Mouse (Mus musculus): ENCODE results near the gene Gabpb1. TPM values are rescaled to one million over a fixed set of nuclear protein-coding genes. Genes with fewer than 3 reads are reported as not detected.
"Not testable (repeated sequence)": the region's sequence is repeated elsewhere in the genome, so short reads cannot be mapped to it uniquely, and the experiment has no call there.

Gabpb1 gene
- polyA plus RNA-seq, 1 experiment from 2014 or later: 58.1 TPM

DNA sequence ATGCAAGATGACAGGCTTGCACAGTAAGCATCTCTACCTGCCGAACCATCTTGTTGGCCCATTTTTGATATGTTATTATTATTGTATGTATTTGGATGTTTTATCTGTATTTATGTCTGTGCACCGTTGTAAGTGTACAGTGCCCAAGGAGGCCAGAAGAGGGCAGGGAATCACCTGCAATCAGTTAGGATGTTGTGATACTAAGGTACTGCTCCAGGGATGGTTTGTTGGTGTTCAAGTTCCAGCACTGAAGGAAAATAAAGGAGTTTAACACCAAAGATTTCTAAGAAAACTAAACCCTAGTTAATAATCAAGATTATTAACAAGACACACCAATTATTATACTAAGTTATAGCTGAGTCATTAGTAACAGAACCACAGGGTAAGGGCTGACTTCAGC lies 43.0 kb downstream of the Gabpb1 start:
- Histone ChIP-seq H3K4me1 (no peaks in the 10 kb centered on the region), H3K9me3 (no peaks in the 10 kb centered on the region), H3K9ac (replicated peaks) (no peak overlapping the region), H3K27me3 (no peaks in the 10 kb centered on the region), H3K27ac (replicated peaks) (no peak overlapping the region), H3K4me3 (no peak overlapping the region), H3K4me2 (replicated peaks) (no peak overlapping the region), H3K36me3 (peaks cover 21% of the 10 kb centered on the region; the same call in 1 of the 2 replicates)
- ATAC-seq (replicated peaks): no peak
- WGBS: 86% methylated on average over 2 of the region's 2 CpGs

DNA sequence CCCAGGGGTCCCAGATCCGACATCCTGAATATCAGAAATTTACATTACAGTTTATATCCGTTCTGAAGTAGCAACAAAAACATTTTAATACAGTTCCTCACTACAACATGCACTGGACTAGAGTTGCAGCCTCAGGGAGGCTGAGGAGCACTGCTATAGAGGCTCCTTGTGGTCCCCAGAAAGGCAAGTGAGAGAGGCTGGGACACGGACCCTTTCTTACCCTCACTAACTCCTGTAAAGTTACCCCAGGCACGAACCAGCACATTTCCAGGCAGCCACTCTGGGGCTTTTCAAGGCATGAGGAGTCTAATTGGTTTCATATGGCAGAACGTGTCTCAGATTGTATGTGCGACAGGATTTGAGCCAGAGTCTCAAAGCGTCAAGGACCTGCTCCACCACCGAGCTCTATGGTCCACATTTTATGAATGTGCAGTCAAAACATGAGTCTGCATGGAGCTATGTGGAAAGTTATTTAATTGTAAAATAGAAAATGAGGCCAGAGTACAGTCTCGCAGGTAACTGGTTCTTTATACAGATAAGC lies 47.6 kb downstream of the Gabpb1 start:
- Histone ChIP-seq H3K36me3 (peaks cover 11% of the 10 kb centered on the region; the same call in 1 of the 2 replicates), H3K27ac (replicated peaks) (no peak overlapping the region), H3K4me2 (replicated peaks) (no peak overlapping the region), H3K27me3 (no peaks in the 10 kb centered on the region), H3K4me3 (no peak overlapping the region), H3K4me1 (no peaks in the 10 kb centered on the region), H3K9ac (replicated peaks) (no peak overlapping the region), H3K9me3 (no peaks in the 10 kb centered on the region)
- WGBS: 90% methylated on average over 9 of the region's 9 CpGs
- ATAC-seq (replicated peaks): no peak

DNA sequence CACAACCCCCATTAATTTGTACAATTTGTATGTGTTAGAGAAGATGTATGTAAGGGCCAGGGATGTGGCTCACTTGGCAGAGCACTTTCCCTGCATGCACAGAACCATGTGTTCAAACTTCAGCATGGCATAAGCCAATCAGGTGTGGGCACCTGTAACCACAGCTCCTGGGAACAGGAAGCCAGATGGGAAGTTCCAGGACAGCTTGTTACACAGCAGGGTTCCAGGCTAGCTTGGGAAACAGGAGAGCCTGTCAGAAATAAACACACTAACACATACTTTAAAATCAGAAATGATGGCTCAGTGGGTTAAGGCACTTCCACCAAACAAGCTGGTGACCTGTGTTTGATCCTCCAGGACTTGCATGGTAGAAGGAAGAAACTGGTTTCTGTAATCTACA lies 53.0 kb downstream of the Gabpb1 start:
- Histone ChIP-seq H3K4me2 (replicated peaks) (no peak overlapping the region), H3K4me1 (0 out of 2 replicates have a peak, but pooled peaks cover 3% of the 10 kb centered on the region), H3K27ac (replicated peaks) (no peak overlapping the region), H3K9me3 (no peaks in the 10 kb centered on the region), H3K36me3 (no peaks in the 10 kb centered on the region), H3K4me3 (no peak overlapping the region), H3K9ac (replicated peaks) (no peak overlapping the region), H3K27me3 (no peaks in the 10 kb centered on the region)
- no peak for ATAC-seq (replicated peaks)

DNA sequence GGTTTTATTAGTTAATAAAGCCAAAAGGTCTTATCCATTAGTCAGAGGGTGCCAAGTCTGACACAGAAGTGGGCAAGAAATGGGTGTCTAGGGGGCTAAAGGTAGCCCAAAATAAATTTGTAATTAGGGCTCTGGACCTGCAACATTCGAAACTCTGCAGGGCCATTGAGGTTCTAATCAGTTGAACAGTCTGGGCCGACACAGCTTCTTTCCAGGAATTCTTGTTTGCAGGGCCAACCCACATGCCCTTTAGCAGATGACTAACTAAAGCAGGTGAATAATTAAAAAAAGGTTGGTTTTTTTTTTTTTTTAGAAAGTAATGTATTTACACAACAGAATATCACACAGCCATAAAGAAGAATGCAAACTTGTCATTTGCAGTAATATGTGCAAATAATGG lies 53.7 kb downstream of the Gabpb1 start:
- no peaks in the 10 kb centered on the region for H3K36me3 ChIP-seq
- no peak for ATAC-seq (replicated peaks)

DNA sequence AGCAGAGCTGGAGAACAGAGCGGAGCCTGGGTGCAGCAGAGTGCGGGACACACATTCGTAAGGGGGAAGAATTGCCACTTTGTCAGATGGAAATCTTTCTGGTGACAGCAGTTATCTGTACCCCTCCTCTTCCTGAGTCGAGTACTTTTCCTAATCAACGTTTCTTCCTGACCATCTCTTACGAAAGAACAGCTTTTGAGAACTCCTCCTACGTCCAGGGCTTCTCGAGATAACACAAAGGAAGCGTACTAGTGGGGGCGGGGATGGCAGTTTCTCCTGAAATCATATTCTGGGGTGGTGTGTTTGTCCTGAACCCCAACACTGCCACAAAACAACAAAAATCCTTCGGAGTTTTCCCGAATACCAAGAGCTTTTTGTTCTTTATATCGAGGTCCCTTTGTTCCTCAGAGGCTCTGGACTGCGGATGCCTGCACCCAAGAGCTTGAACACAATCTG lies 56.9 kb downstream of the Gabpb1 start, which contains the start of gene Hdc:
Gene Hdc, minus strand, starts transcription at position 51 of the 456 bp plus-strand sequence.
- ATAC-seq (replicated peaks): no peak
- H3K36me3 ChIP-seq: no peaks in the 10 kb centered on the region
- no peaks in the 10 kb centered on the region for H3K27me3 ChIP-seq
- H3K9me3 ChIP-seq: no peaks in the 10 kb centered on the region
- no peak within 1 kb of the TSS for H3K27ac ChIP-seq (replicated peaks)
- no peak within 1 kb of the TSS for H3K9ac ChIP-seq (replicated peaks)
- 0 out of 2 replicates have a peak, but pooled peaks cover 3% of the 10 kb centered on the region for H3K4me1 ChIP-seq
- no peak within 1 kb of the TSS for H3K4me3 ChIP-seq
- H3K4me2 ChIP-seq (replicated peaks): no peak within 1 kb of the TSS
- WGBS: 71% methylated on average over 14 of the region's 14 CpGs

More for the DNA sequence above, 53.7 kb downstream of the Gabpb1 start:
- Histone ChIP-seq H3K4me3 (no peak overlapping the region), H3K4me1 (0 out of 2 replicates have a peak, but pooled peaks cover 3% of the 10 kb centered on the region), H3K4me2 (replicated peaks) (no peak overlapping the region), H3K27ac (replicated peaks) (no peak overlapping the region), H3K27me3 (no peaks in the 10 kb centered on the region), H3K9me3 (no peaks in the 10 kb centered on the region), H3K9ac (replicated peaks) (no peak overlapping the region)
- WGBS: 79% methylated on average over 2 of the region's 2 CpGs

DNA sequence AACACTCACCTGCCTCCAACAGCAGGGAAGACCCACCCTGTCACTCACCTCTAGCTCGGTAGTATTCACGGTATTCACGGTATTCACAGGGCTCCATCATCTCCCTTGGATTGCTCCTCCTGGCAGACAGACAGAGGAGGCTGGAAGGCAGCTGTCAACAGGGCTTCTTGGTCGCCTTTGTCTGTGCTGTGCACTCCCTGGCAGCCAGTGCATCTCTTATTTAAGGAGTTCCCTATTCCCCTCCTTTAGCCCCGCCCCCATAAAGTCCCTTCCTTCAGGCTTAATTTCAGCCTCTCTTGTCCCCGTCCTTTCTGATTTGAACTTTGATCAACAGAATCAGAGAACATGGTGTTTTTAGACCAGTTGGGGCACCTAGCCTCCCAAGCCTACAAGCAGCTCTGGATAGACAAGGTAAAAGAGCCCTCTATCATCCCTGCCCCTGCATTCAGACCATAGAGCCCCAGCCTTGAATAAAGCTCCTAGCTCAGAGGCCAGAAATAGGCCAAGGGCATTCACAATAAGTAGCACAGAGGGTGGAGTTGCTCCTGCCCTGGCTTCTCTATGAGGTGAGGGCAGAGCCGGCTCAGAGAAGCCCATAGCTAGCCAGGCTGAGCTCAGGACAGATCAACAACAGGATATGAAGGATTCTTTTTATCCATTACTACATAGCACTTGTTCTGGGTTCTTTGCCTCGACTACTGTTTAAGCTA lies 57.5 kb downstream of the Gabpb1 start:
- 18% methylated on average over 8 of the region's 8 CpGs for WGBS
- H3K4me1 ChIP-seq: 0 out of 2 replicates have a peak, but pooled peaks cover 3% of the 10 kb centered on the region
- no peaks in the 10 kb centered on the region for H3K27me3 ChIP-seq
- H3K4me2 ChIP-seq (replicated peaks): no peak overlapping the region
- no peak for ATAC-seq (replicated peaks)
- no peaks in the 10 kb centered on the region for H3K36me3 ChIP-seq
- H3K4me3 ChIP-seq: no peak overlapping the region
- no peaks in the 10 kb centered on the region for H3K9me3 ChIP-seq
- no peak overlapping the region for H3K9ac ChIP-seq (replicated peaks)
- no peak overlapping the region for H3K27ac ChIP-seq (replicated peaks)

DNA sequence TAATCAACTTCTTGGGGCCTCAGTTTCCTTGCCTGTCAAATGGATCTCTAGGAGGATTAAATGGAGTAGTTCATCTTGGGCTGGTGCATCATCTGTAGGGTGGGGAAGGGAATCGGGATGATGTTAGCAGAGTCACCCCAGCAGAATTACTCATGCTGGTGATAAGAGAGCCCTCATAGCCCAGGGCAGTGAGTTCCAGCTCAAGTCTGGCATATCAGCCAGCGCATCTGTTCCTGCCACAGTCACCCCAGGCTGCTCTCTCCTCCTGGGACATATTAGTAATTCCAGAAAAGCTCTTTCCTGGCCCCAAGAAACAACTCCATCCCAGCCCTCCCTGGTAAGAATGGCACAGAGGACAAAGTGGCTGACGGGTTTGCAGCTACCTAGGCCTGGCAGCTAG lies 60.8 kb downstream of the Gabpb1 start:
- 0 out of 2 replicates have a peak, but pooled peaks cover 3% of the 10 kb centered on the region for H3K4me1 ChIP-seq
- 91% methylated on average over 3 of the region's 3 CpGs for WGBS
- no peak overlapping the region for H3K9ac ChIP-seq (replicated peaks)
- no peaks in the 10 kb centered on the region for H3K36me3 ChIP-seq
- ATAC-seq (replicated peaks): no peak
- no peak overlapping the region for H3K4me3 ChIP-seq
- H3K27me3 ChIP-seq: no peaks in the 10 kb centered on the region
- H3K9me3 ChIP-seq: no peaks in the 10 kb centered on the region
- H3K4me2 ChIP-seq (replicated peaks): no peak overlapping the region
- no peak overlapping the region for H3K27ac ChIP-seq (replicated peaks)

DNA sequence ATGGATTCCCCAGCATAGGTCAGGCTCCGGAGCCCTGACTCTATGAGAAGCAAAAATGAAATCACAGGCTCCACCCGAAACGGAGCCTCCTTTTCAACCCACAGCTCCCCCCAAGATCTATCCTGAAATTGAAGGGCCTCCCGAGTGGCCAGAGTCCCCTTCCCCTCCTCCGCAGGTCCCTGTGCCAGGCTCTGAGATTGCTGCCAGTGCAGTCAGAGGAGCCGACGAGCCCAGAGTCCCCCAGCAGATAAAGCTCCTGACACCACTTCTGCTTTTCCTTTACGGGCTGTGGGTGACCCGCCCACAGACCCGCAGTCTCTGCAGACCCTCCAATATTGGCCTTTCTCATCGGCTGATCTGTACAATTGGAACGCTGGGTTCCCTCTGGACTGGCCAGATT lies 66.5 kb downstream of the Gabpb1 start:
- 78% methylated on average over 12 of the region's 12 CpGs for WGBS
- ATAC-seq (replicated peaks): not testable (repeated sequence)

DNA sequence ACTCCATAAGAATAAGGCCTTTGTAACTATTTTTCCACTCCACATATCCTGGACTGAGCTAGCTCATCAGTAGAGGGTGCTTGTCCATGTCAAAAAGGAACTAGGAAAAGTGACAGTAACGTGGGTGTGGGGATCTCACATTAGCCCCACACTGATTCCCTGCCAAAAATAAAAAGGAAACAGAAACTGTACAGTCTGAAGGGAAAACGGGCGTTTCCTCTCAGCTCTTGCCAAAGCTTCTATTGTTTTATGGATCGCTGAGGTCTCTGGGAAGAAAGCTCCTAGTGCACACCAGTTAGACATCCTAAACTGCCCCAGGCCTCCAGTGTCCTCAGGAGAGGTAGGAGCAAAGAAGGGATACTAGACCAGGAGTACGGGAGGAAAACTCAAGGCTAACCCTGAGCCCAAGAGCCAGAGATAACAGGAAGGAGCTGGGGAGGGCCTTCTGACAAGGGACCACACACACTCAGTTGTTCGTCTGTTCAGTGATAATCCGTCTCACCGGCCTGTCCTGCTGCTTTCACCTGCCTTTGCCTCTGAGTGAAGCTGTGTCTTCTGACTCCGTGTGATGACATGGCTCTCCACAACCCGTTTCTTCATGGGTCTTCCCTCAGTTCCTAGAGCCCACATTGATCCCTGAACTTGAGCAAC lies 68.5 kb downstream of the Gabpb1 start:
- no peak overlapping the region for H3K4me2 ChIP-seq (replicated peaks)
- WGBS: 66% methylated on average over 10 of the region's 10 CpGs
- no peak overlapping the region for H3K27ac ChIP-seq (replicated peaks)
- no peak for ATAC-seq (replicated peaks)
- H3K9me3 ChIP-seq: no peaks in the 10 kb centered on the region
- H3K9ac ChIP-seq (replicated peaks): no peak overlapping the region
- no peaks in the 10 kb centered on the region for H3K36me3 ChIP-seq
- no peak overlapping the region for H3K4me3 ChIP-seq
- no peaks in the 10 kb centered on the region for H3K27me3 ChIP-seq
- no peaks in the 10 kb centered on the region for H3K4me1 ChIP-seq

More for the DNA sequence above, 66.5 kb downstream of the Gabpb1 start:
- not testable (repeated sequence) for H3K27me3 ChIP-seq; H3K4me3 ChIP-seq; H3K9me3 ChIP-seq; H3K4me2 ChIP-seq (replicated peaks); H3K4me1 ChIP-seq; H3K27ac ChIP-seq (replicated peaks); H3K9ac ChIP-seq (replicated peaks); H3K36me3 ChIP-seq

DNA sequence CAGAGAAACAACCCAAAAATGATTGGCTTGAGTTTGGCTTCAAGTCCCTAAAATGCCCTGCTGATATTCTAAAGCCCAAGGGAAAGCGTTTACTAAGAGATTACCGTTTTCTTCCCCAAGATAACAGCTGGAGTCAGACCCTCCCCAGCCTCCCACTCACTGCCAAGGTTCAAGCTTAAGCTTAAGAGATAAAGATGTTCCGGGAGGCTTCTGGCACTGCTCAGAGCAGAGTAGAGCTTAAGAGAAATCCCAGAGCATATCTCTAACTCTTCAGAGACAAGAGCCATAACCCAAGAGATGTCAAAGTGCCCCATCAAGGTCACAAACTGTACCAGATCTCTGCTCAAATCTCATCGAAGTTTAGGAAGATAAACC lies 69.5 kb downstream of the Gabpb1 start:
- Histone ChIP-seq H3K4me3 (no peak overlapping the region), H3K36me3 (no peaks in the 10 kb centered on the region), H3K9me3 (no peaks in the 10 kb centered on the region), H3K9ac (replicated peaks) (no peak overlapping the region), H3K4me1 (no peaks in the 10 kb centered on the region), H3K27me3 (no peaks in the 10 kb centered on the region), H3K4me2 (replicated peaks) (no peak overlapping the region), H3K27ac (replicated peaks) (no peak overlapping the region)
- WGBS: 76% methylated on average over 4 of the region's 4 CpGs
- ATAC-seq (replicated peaks): no peak

DNA sequence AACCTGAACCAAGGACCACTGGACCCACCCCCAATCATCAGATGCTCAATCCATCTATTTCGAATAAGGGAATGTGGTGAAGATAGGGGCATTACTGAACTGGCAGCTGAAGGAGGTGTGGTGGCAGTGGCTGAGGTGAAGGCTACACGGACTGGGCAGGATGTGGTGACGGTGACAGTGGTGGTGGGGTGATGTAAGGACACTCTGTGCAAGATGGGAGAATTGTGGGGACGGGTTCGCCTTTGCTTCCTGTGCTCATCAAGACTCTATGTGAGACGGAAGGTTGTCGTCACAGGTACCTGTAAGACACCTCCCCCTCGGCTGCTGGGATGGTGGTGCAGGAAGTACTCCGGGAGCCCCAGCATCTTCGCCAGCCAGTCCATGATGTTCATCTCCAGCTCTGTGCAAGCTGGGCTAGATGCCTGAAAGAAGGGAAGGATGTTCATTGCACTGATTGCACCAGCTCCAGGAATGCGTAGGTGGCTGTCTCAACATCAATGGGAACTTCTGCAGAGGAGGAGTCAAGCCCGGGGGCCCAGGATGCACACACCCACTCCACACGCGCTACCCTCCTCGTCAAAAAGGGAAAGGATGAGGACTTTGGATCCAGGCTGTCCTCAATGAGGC lies 70.0 kb downstream of the Gabpb1 start:
- ATAC-seq (replicated peaks): no peak

More for the DNA sequence above, 70.0 kb downstream of the Gabpb1 start:
- no peaks in the 10 kb centered on the region for H3K27me3 ChIP-seq
- 89% methylated on average over 15 of the region's 15 CpGs for WGBS
- H3K36me3 ChIP-seq: no peaks in the 10 kb centered on the region
- H3K4me3 ChIP-seq: no peak overlapping the region
- H3K9me3 ChIP-seq: no peaks in the 10 kb centered on the region
- no peaks in the 10 kb centered on the region for H3K4me1 ChIP-seq
- H3K27ac ChIP-seq (replicated peaks): no peak overlapping the region
- no peak overlapping the region for H3K9ac ChIP-seq (replicated peaks)
- no peak overlapping the region for H3K4me2 ChIP-seq (replicated peaks)
